In genomic region chr19:37559286-37560079, GRCm38 (mm10) we compare ENCODE assay signal across 8 mouse cellular contexts. TPM values are rescaled to one million over a fixed set of nuclear protein-coding genes. Genes with fewer than 3 reads are reported as not detected.
DNase-seq lines count a peak whose midpoint lies in the region; ATAC-seq lines count a peak whose summit lies in the region.

No protein-coding gene starts in this region.

- 44% methylated on average over 9 of the region's 9 CpGs for WGBS in heart, embryonic 12.5 days
- WGBS in limb, embryonic 12.5 days, result 39% methylated on average over 9 of the region's 9 CpGs

- intact Hi-C loops in heart, postnatal 10 days (cut with DNase I), result loop anchor here (5.0 to 10.0 kb wide), 2 partner anchors 127 to 325 kb away; partner anchors contain the start of gene Hhex

- H3K27ac ChIP-seq in heart, embryonic 12.5 days (ENCODE audit: poor library complexity, severe bottlenecking), result no peak overlapping the region
- H3K27ac ChIP-seq in limb, embryonic 12.5 days, result no peak overlapping the region

- H3K4me1 ChIP-seq in heart, embryonic 12.5 days (replicated peaks), result peaks cover 24% of the 10 kb centered on the region
- H3K4me1 ChIP-seq in limb, embryonic 12.5 days (replicated peaks), result peaks cover 7% of the 10 kb centered on the region; the same call in 1 of the 2 replicates

- ATAC-seq in heart, embryonic 12.5 days (ENCODE audit: insufficient number of reproducible peaks, low FRiP score), result no peak
- ATAC-seq in activated CD4-positive, CD25-positive, alpha-beta regulatory T cell, adult 4 months, result peak; percentile 78
- peak; percentile 38 to 41; a peak in 2 of 4 replicates for ATAC-seq in hematopoietic stem cell, adult 5-6 weeks (replicated peaks in 1 of 2; ENCODE audit: insufficient read depth in 1 of 2, low FRiP score in 2 of 2, low TSS enrichment in 1 of 2, low read depth in 1 of 2, poor library complexity in 2 of 2, severe bottlenecking in 2 of 2)
- no peak for ATAC-seq in limb, embryonic 12.5 days (ENCODE audit: insufficient number of reproducible peaks, insufficient read depth, low FRiP score, low TSS enrichment, low read depth)

- no peak overlapping the region for H3K4me3 ChIP-seq in heart, embryonic 12.5 days
- no peak overlapping the region for H3K4me3 ChIP-seq in limb, embryonic 12.5 days (replicated peaks)

- no peaks in the 10 kb centered on the region for H3K36me3 ChIP-seq in heart, embryonic 12.5 days
- no peaks in the 10 kb centered on the region for H3K36me3 ChIP-seq in limb, embryonic 12.5 days

- no peak overlapping the region for H3K9ac ChIP-seq in heart, embryonic 12.5 days
- H3K9ac ChIP-seq in limb, embryonic 12.5 days (replicated peaks), result no peak overlapping the region

- no peaks in the 10 kb centered on the region for H3K9me3 ChIP-seq in heart, embryonic 12.5 days (replicated peaks)
- no peaks in the 10 kb centered on the region for H3K9me3 ChIP-seq in limb, embryonic 12.5 days

- no peak for DNase-seq in heart, postnatal 10 days
- DNase-seq in natural killer cell, adult 2 months (ENCODE audit: low spot score in 2 of 2), result peak; percentile 69 to 71
- DNase-seq in testis, postnatal 14 days (ENCODE audit: low spot score), result no peak
- no peak for DNase-seq in layer of hippocampus, postnatal 36 days

- no peaks in the 10 kb centered on the region for H3K27me3 ChIP-seq in heart, embryonic 12.5 days (replicated peaks)
- no peaks in the 10 kb centered on the region for H3K27me3 ChIP-seq in limb, embryonic 12.5 days

- H3K4me2 ChIP-seq in heart, embryonic 12.5 days, result peak overlapping the region; percentile 11; the same call in 1 of the 2 replicates
- H3K4me2 ChIP-seq in limb, embryonic 12.5 days, result 0 out of 2 replicates have a peak overlapping the region, but pooled peaks have one; percentile 13

RNA-seq across cellular contexts. Expression of gene Exoc6, which starts 9.3 kb away (rescaled TPM):
- polyA plus RNA-seq in heart, embryonic 12.5 days (2016; fragmentation: Nextera tagmentation; extraction: Ambion mirVana), result 21.7 and 21.8 TPM in 2 replicates
- 10 to 100 TPM; 28.0 to 29.4 TPM for total RNA-seq in heart, postnatal 10 days (2021)
- 10 to 100 TPM; 34.9 to 37.6 TPM for polyA plus RNA-seq in activated CD4-positive, CD25-positive, alpha-beta regulatory T cell, adult 4 months (2017; shearing (Covaris generic))
- total RNA-seq in hematopoietic stem cell, adult 5-6 weeks (2017), result 101 and 116 TPM in 2 replicates
- polyA plus RNA-seq in limb, embryonic 12.5 days (2016; fragmentation: Nextera tagmentation; extraction: Ambion mirVana), result 6.7 and 7.4 TPM in 2 replicates
- total RNA-seq in layer of hippocampus, postnatal 36 days (2021), result 10 to 100 TPM; 48.1 to 52.3 TPM

Comparison
In these comparisons a context has a peak if more than half of its experiments do, and no peak if none do; other contexts are left out.
1. ATAC-seq: peak in activated CD4-positive, CD25-positive, alpha-beta regulatory T cell, adult 4 months (single experiment) and hematopoietic stem cell, adult 5-6 weeks (2 of 2); none in heart, embryonic 12.5 days (single experiment) and limb, embryonic 12.5 days (single experiment).
2. DNase-seq: peak in natural killer cell, adult 2 months (2 of 2); none in heart, postnatal 10 days (0 of 2), testis, postnatal 14 days (single experiment) and layer of hippocampus, postnatal 36 days (0 of 2).